Mouse (Mus musculus) heart, postnatal 36 days (tissue): ENCODE data around the gene Slamf1. TPM values are rescaled to one million over a fixed set of nuclear protein-coding genes. Genes with fewer than 3 reads are reported as not detected.
"Not testable (repeated sequence)": the region's sequence is repeated elsewhere in the genome, so short reads cannot be mapped to it uniquely, and the experiment has no call there.

Experiments used
- DNase-seq, 2 experiments: peaks; one replicate each; pipeline ENCODE4 v3.0.0; 2021 to 2022
- intact Hi-C: fragments of 180-260 bp; cut with DNase I; formaldehyde crosslinking; loops from one replicate; pipeline ENCODE4 v1.15.1; 2025
- total RNA-seq, 2 experiments: library from RNA; stranded (reverse); gene quantifications; 2 replicates each; pipeline ENCODE4 v1.2.3; 2021

Slamf1 gene
- total RNA-seq, 2 experiments from 2014 or later: 0.57 to 0.58 TPM

- no peak for DNase-seq
- intact Hi-C loops: no loop called here
These were observed 30.9 kb downstream of the Slamf1 start for GRCm38 (mm10) chr1:171797840-171798239.

DNA sequence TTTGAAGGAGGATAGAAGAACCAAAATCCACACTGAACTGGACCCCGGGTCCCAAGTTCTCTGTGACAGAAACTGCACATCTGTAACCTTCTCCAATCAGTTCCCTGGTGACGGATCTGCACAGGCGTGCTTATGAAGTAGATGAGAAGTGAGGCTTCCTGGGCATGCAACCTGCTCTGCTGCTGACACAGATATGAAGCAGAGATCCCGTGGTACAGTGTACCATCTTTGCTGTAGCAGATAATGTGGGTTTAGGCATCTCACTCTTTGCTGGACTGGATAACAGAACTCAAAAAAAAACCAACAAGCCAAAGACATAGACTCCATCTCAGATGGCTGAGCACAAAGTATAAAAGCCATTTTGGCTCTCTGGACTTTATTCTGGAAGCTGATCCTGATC lies 32.7 kb downstream of the Slamf1 start:
- DNase-seq: no peak
- intact Hi-C loops: no loop called here

DNA sequence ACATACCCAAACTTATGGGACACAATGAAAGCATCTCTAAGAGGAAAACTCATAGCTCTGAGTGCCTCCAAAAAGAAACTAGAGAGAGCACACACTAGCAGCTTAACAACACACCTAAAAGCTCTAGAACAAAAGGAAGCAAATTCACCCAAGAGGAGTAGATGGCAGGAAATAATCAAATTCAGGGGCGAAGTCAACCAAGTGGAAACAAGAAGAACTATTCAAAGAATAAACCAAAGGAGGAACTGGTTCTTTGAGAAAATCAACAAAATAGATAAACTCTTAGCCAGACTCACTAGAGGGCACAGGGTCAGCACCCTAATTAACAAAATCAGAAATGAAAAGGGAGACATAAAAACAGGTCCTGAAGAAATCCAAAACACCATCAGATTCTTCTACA lies 44.1 kb downstream of the Slamf1 start:
- intact Hi-C loops, DNase-seq: not testable (repeated sequence)

- intact Hi-C loops: loop anchor here (1.0 kb wide), 1 partner anchor 185 kb away; no protein-coding TSS in a partner anchor
- peak; percentile 4 to 15 for DNase-seq
These were observed 48.9 kb downstream of the Slamf1 start for GRCm38 (mm10) chr1:171815545-171816439.

DNA sequence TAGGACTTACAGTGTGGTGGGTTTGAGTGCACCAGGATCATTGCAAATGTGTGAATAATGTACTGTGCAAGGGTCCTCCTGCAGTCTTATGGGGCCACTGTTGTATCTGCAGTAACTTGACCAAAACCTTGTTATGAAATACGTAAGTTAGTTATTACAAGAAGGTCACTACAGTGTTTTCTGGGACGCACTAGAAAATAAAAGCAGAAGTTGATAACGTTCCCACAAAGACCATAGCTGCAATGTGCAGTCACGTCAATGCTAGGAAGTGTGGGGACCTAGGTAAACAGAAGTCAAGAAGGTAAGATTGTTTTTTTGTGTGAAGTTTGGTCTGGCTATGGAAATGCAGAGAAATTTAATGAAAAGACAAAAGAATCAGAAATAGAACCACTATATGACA lies 50.1 kb downstream of the Slamf1 start:
- intact Hi-C loops: no loop called here
- DNase-seq: no peak

- intact Hi-C loops: no loop called here
- no peak for DNase-seq
These were observed 54.4 kb downstream of the Slamf1 start for GRCm38 (mm10) chr1:171821331-171821730.

GRCm38 (mm10) chr1:171825462-171825861 lies 58.5 kb downstream of the Slamf1 start:
- no peak for DNase-seq
- intact Hi-C loops: no loop called here

- intact Hi-C loops: no loop called here
- no peak for DNase-seq
These were observed 59.2 kb downstream of the Slamf1 start for GRCm38 (mm10) chr1:171826164-171826563.

GRCm38 (mm10) chr1:171827674-171828073 lies 60.7 kb downstream of the Slamf1 start:
- no peak for DNase-seq
- intact Hi-C loops: no loop called here

GRCm38 (mm10) chr1:171839488-171839887 lies 72.6 kb downstream of the Slamf1 start, which contains the start of gene Cd84:
Gene Cd84 (plus strand): TSS chr1:171839697.
- no peak for DNase-seq
- intact Hi-C loops: no loop called here

GRCm38 (mm10) chr1:171840450-171841023 lies 73.6 kb downstream of the Slamf1 start:
- DNase-seq: peak; percentile 17 to 18
- intact Hi-C loops: no loop called here

DNA sequence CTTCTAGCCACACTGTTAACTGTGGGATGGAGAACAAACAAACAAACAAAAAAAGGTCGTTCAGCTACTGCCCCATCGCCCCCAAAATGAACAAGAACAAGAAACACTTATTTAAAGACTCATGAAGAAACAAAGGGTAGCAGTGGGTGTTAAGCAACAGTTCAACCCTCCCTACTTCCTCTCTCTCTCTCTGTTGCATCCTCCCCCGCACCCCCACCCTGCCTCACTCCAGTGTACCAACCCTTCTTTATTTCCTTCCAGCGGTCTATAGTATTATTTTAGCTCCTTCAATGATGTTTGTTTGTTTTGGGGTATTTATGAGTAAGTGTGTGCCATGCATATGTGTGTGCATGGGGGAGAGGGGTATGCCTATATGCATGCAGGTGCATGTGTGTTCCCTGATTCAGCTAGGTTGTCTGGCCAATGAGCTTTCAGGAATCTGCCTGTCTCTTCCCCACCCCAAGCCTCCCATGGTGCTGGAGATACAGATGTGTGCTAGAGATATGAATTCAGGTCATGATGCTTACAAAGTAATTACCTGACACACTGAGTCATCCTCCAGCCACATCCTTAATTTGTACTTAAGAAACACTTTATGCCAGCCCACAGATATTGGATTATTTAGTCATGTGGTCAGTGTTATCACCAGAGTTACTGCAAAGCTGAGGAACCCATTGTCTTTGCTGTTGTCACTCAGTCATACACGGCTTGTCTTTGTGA lies 78.3 kb downstream of the Slamf1 start:
- no peak for DNase-seq
- intact Hi-C loops: no loop called here

GRCm38 (mm10) chr1:171848201-171848600 lies 81.3 kb downstream of the Slamf1 start:
- no peak for DNase-seq
- intact Hi-C loops: no loop called here

DNA sequence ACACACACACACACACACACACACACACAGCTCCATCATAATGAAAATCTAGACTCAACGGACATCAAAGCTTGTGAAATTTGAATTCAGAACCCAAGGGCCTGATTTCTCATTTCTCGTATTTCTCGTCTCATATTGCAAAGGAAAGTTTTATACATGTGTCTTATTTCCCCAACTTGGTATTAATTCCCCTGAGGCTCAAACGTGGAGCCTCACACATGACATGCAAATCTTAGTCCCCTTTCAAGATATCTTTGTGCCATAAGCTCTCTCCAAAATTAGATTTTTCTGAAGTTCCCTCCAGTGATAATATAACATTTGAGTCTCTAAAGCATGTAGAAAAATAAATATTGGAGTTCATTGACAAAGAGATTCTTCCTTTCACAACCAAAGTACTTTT lies 81.8 kb downstream of the Slamf1 start:
- no peak for DNase-seq
- intact Hi-C loops: no loop called here

DNA sequence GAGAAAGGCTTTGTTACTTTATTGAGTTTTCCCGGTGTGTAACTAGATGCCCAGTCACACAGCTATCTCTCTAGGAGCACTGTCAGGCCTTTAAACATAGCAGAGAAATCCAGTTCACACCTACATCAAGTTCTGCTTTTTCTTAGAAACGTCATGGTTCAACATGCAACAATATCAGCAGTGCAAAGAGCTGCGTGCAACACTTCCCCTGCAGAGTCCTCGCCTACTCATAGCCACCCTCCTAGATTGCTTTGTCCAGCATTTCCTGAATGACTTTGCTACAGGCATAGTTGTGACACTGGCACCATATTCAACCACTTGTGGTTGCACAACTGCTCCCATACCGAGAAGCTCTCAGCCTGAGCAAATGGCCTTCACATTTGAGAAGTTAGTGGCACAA lies 82.5 kb downstream of the Slamf1 start:
- intact Hi-C loops: no loop called here
- peak; percentile 4 to 6 for DNase-seq

Other genes with a start within 250 kb of the Slamf1 start
- gene Itln1, start 231.8 kb upstream of the Slamf1 start, total RNA-seq: not detected
- gene Cd244a, start 207.9 kb upstream of the Slamf1 start, total RNA-seq: under 1 TPM; 0.38 to 0.50 TPM
- under 1 TPM; 0.19 to 0.38 TPM for gene Ly9, start 159.7 kb upstream of the Slamf1 start, total RNA-seq
- gene Slamf7, start 114.1 kb upstream of the Slamf1 start, total RNA-seq: under 1 TPM; 0.28 to 0.38 TPM
- 1 to 10 TPM; 2.4 to 2.7 TPM for gene Cd48, start 85.1 kb upstream of the Slamf1 start, total RNA-seq
- gene Cd84, start 72.6 kb downstream of the Slamf1 start, total RNA-seq: 1 to 10 TPM; 3.0 to 3.1 TPM
- under 1 TPM; 0.19 to 0.22 TPM for gene Gm10521, start 128.5 kb downstream of the Slamf1 start, total RNA-seq
- gene Slamf6, start 150.4 kb downstream of the Slamf1 start, total RNA-seq: under 1 TPM; 0.27 to 0.31 TPM